Mouse (Mus musculus): ENCODE data around the gene Miga1. TPM values are rescaled to one million over a fixed set of nuclear protein-coding genes. Genes with fewer than 3 reads are reported as not detected.

Gene Miga1
- polyA plus RNA-seq, 1 experiment from 2014 or later = 16.4 TPM

DNA sequence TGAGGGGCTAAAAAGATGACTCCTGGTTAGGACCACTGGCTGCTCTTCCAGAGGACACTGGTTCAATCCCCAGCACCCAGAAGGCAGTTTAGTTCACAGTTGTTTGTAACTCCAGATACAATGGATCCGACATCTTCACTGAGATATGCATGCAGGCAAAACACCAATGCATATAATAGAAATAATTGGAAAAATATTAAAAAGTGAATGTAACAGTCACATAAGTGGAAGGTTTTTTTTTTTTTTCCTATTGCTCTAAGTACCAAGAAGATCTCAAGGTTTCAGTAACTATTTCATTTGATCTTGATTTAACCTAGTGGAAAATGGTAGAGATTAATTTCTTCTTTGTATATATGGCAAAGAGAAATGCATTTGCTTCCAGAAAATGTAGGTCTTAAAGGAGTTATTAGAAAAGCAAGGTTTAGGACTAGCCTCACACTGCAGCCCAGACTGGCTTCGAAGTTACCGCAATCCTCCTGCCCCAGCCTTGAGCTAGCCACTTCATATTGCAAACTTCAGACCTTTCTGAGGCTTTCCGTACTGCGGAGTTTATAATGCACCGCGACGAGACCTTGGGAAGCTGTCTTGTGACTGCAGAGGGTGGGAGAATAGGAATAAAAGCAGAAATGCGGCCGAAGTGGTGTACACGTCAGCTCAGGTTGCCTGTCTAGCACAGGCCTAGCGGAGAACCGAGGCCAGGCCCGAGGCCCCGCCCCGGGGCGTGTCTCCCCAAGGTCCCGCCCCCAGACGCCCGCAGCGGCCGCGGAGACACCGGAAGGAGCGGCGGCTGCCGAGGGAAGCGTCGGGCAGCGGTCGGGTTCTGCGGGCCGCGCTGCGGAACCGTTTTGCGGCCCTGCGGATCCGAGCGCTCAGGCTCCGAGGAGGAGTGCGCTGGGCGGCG lies 5.8 kb upstream of the Miga1 start, which contains the start of gene Usp33:
Gene Usp33, plus strand, starts transcription at position 747 of the 901 bp plus-strand sequence.
- H3K27me3 ChIP-seq (ENCODE audit: control insufficient read depth, insufficient read depth, low read length) = no peaks in the 10 kb centered on the region
- no peaks in the 10 kb centered on the region for H3K9me3 ChIP-seq (ENCODE audit: control insufficient read depth, low read length)
- H3K36me3 ChIP-seq (ENCODE audit: control insufficient read depth, insufficient read depth, low read length) = no peaks in the 10 kb centered on the region; the same call in 1 of the 2 replicates
- H3K27ac ChIP-seq (replicated peaks in 1 of 2; ENCODE audit: control insufficient read depth in 1 of 2, insufficient read depth in 1 of 2, low read depth in 2 of 2, low read length in 2 of 2) = peak within 1 kb of the TSS; percentile 26 to 80
- H3K9ac ChIP-seq (ENCODE audit: low read length) = peak within 1 kb of the TSS; percentile 94
- peak within 1 kb of the TSS; percentile 68 for H3K4me2 ChIP-seq (ENCODE audit: low read length)
- H3K4me1 ChIP-seq (ENCODE audit: control insufficient read depth in 2 of 2, insufficient read depth in 2 of 2, low read length in 2 of 2) = peaks cover 3 to 17% of the 10 kb centered on the region in 2 experiments; a peak in 3 of 4 replicates
- WGBS = 6% methylated on average over 44 of the region's 44 CpGs
- peak; percentile 94 for ATAC-seq (ENCODE audit: insufficient number of reproducible peaks, insufficient read depth, low FRiP score, low read depth)
- H3K4me3 ChIP-seq (ENCODE audit: control insufficient read depth in 1 of 2, insufficient read depth in 1 of 2, low read depth in 1 of 2, low read length in 2 of 2) = peak within 1 kb of the TSS; percentile 71 to 90

GRCm38 (mm10) chr3:152342961-152343517 lies 2.8 kb upstream of the Miga1 start:
- H3K27me3 ChIP-seq (ENCODE audit: control insufficient read depth, insufficient read depth, low read length) = no peaks in the 10 kb centered on the region
- H3K4me1 ChIP-seq (ENCODE audit: control insufficient read depth in 2 of 2, insufficient read depth in 2 of 2, low read length in 2 of 2) = peaks cover 5 to 11% of the 10 kb centered on the region in 2 experiments; a peak in 3 of 4 replicates
- WGBS = 85% methylated on average over 15 of the region's 15 CpGs
- no peak for ATAC-seq (ENCODE audit: insufficient number of reproducible peaks, insufficient read depth, low FRiP score, low read depth)
- H3K4me2 ChIP-seq (ENCODE audit: low read length) = no peak overlapping the region
- H3K9ac ChIP-seq (ENCODE audit: low read length) = no peak overlapping the region
- no peaks in the 10 kb centered on the region for H3K36me3 ChIP-seq (ENCODE audit: control insufficient read depth, insufficient read depth, low read length)
- no peak overlapping the region for H3K4me3 ChIP-seq (ENCODE audit: control insufficient read depth in 1 of 2, insufficient read depth in 1 of 2, low read depth in 1 of 2, low read length in 2 of 2)
- no peak overlapping the region for H3K27ac ChIP-seq (replicated peaks in 1 of 2; ENCODE audit: control insufficient read depth in 1 of 2, insufficient read depth in 1 of 2, low read depth in 2 of 2, low read length in 2 of 2)
- no peaks in the 10 kb centered on the region for H3K9me3 ChIP-seq (ENCODE audit: control insufficient read depth, low read length)

GRCm38 (mm10) chr3:152336085-152336484 lies 4.1 kb downstream of the Miga1 start:
- no peaks in the 10 kb centered on the region for H3K9me3 ChIP-seq (ENCODE audit: control insufficient read depth, low read length)
- no peak for ATAC-seq (ENCODE audit: insufficient number of reproducible peaks, insufficient read depth, low FRiP score, low read depth)
- H3K4me2 ChIP-seq (ENCODE audit: low read length) = no peak overlapping the region
- no peak overlapping the region for H3K27ac ChIP-seq (replicated peaks in 1 of 2; ENCODE audit: control insufficient read depth in 1 of 2, insufficient read depth in 1 of 2, low read depth in 2 of 2, low read length in 2 of 2)
- H3K9ac ChIP-seq (ENCODE audit: low read length) = no peak overlapping the region
- no peaks in the 10 kb centered on the region for H3K27me3 ChIP-seq (ENCODE audit: control insufficient read depth, insufficient read depth, low read length)
- H3K4me3 ChIP-seq (ENCODE audit: control insufficient read depth in 1 of 2, insufficient read depth in 1 of 2, low read depth in 1 of 2, low read length in 2 of 2) = no peak overlapping the region
- WGBS = 67% methylated on average over 8 of the region's 8 CpGs
- H3K4me1 ChIP-seq (ENCODE audit: control insufficient read depth in 2 of 2, insufficient read depth in 2 of 2, low read length in 2 of 2) = peaks cover 2 to 4% of the 10 kb centered on the region in 2 experiments; a peak in 2 of 4 replicates
- H3K36me3 ChIP-seq (ENCODE audit: control insufficient read depth, insufficient read depth, low read length) = peaks cover 53% of the 10 kb centered on the region

DNA sequence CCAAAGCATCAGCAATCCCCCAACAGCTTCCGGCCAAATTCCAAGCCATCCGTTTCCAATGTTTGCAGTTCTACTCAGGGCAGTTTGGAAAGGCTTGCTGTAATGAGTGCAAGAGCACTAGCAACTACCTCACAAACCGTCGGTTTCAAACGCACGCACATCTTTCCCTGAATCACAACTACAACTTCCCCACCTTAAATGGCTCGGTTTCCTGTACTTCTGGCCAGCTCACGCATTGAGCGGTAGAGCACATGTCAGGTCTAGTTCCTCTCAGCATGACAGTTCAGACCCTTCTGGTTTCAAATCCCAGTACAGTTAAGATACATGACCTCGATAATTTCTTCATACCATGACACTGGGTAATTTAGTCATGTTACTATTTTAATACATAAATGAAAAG lies 6.6 kb downstream of the Miga1 start:
- WGBS = 89% methylated on average over 10 of the region's 10 CpGs
- H3K9ac ChIP-seq (ENCODE audit: low read length) = no peak overlapping the region
- peaks cover 53% of the 10 kb centered on the region for H3K36me3 ChIP-seq (ENCODE audit: control insufficient read depth, insufficient read depth, low read length)

GRCm38 (mm10) chr3:152332545-152333300 lies 7.5 kb downstream of the Miga1 start:
- Histone ChIP-seq H3K27ac (replicated peaks in 1 of 2; ENCODE audit: control insufficient read depth in 1 of 2, insufficient read depth in 1 of 2, low read depth in 2 of 2, low read length in 2 of 2) (no peak overlapping the region), H3K9ac (ENCODE audit: low read length) (no peak overlapping the region), H3K4me2 (ENCODE audit: low read length) (no peak overlapping the region), H3K36me3 (ENCODE audit: control insufficient read depth, insufficient read depth, low read length) (peaks cover 51% of the 10 kb centered on the region), H3K4me3 (ENCODE audit: control insufficient read depth in 1 of 2, insufficient read depth in 1 of 2, low read depth in 1 of 2, low read length in 2 of 2) (no peak overlapping the region), H3K9me3 (ENCODE audit: control insufficient read depth, low read length) (no peaks in the 10 kb centered on the region), H3K4me1 (ENCODE audit: control insufficient read depth in 2 of 2, insufficient read depth in 2 of 2, low read length in 2 of 2) (no peaks in the 10 kb centered on the region), H3K27me3 (ENCODE audit: control insufficient read depth, insufficient read depth, low read length) (no peaks in the 10 kb centered on the region)
- ATAC-seq (ENCODE audit: insufficient number of reproducible peaks, insufficient read depth, low FRiP score, low read depth) = no peak
- WGBS = 86% methylated on average over 15 of the region's 15 CpGs

More for the DNA sequence above, 6.6 kb downstream of the Miga1 start:
- no peak overlapping the region for H3K4me3 ChIP-seq (ENCODE audit: control insufficient read depth in 1 of 2, insufficient read depth in 1 of 2, low read depth in 1 of 2, low read length in 2 of 2)
- H3K9me3 ChIP-seq (ENCODE audit: control insufficient read depth, low read length) = no peaks in the 10 kb centered on the region
- no peaks in the 10 kb centered on the region for H3K27me3 ChIP-seq (ENCODE audit: control insufficient read depth, insufficient read depth, low read length)
- no peaks in the 10 kb centered on the region for H3K4me1 ChIP-seq (ENCODE audit: control insufficient read depth in 2 of 2, insufficient read depth in 2 of 2, low read length in 2 of 2)
- H3K4me2 ChIP-seq (ENCODE audit: low read length) = no peak overlapping the region
- no peak overlapping the region for H3K27ac ChIP-seq (replicated peaks in 1 of 2; ENCODE audit: control insufficient read depth in 1 of 2, insufficient read depth in 1 of 2, low read depth in 2 of 2, low read length in 2 of 2)
- ATAC-seq (ENCODE audit: insufficient number of reproducible peaks, insufficient read depth, low FRiP score, low read depth) = no peak

DNA sequence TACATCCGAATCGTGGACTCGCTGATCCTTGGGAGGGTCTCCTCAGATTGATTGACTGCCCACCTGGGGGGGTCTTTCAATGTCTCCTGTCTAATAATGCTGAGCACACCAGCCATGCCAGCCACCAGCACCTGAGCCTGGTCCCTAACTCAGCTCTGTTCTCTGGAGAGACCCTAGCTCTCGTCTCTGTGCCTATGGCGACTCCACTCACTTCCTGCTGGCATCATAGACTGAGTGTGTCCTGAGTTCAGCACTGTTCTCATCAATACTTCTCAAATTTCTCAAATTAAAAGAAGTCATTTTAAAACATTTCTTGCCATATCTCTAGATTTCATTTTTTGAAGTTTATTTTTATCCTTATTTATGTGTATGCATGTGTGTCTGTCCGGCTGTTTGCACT lies 8.1 kb downstream of the Miga1 start:
- H3K4me3 ChIP-seq (ENCODE audit: control insufficient read depth in 1 of 2, insufficient read depth in 1 of 2, low read depth in 1 of 2, low read length in 2 of 2) = no peak overlapping the region
- H3K4me2 ChIP-seq (ENCODE audit: low read length) = no peak overlapping the region
- ATAC-seq (ENCODE audit: insufficient number of reproducible peaks, insufficient read depth, low FRiP score, low read depth) = no peak
- no peak overlapping the region for H3K9ac ChIP-seq (ENCODE audit: low read length)
- H3K27me3 ChIP-seq (ENCODE audit: control insufficient read depth, insufficient read depth, low read length) = no peaks in the 10 kb centered on the region
- WGBS = 95% methylated on average over 6 of the region's 6 CpGs
- H3K4me1 ChIP-seq (ENCODE audit: control insufficient read depth in 2 of 2, insufficient read depth in 2 of 2, low read length in 2 of 2) = no peaks in the 10 kb centered on the region
- no peak overlapping the region for H3K27ac ChIP-seq (replicated peaks in 1 of 2; ENCODE audit: control insufficient read depth in 1 of 2, insufficient read depth in 1 of 2, low read depth in 2 of 2, low read length in 2 of 2)
- peaks cover 45% of the 10 kb centered on the region for H3K36me3 ChIP-seq (ENCODE audit: control insufficient read depth, insufficient read depth, low read length)
- no peaks in the 10 kb centered on the region for H3K9me3 ChIP-seq (ENCODE audit: control insufficient read depth, low read length)

- Histone ChIP-seq H3K27me3 (ENCODE audit: control insufficient read depth, insufficient read depth, low read length) (no peaks in the 10 kb centered on the region), H3K27ac (replicated peaks in 1 of 2; ENCODE audit: control insufficient read depth in 1 of 2, insufficient read depth in 1 of 2, low read depth in 2 of 2, low read length in 2 of 2) (no peak overlapping the region), H3K4me1 (ENCODE audit: control insufficient read depth in 2 of 2, insufficient read depth in 2 of 2, low read length in 2 of 2) (no peaks in the 10 kb centered on the region), H3K4me3 (ENCODE audit: control insufficient read depth in 1 of 2, insufficient read depth in 1 of 2, low read depth in 1 of 2, low read length in 2 of 2) (no peak overlapping the region), H3K4me2 (ENCODE audit: low read length) (no peak overlapping the region), H3K36me3 (ENCODE audit: control insufficient read depth, insufficient read depth, low read length) (peaks cover 23% of the 10 kb centered on the region), H3K9ac (ENCODE audit: low read length) (no peak overlapping the region), H3K9me3 (ENCODE audit: control insufficient read depth, low read length) (no peaks in the 10 kb centered on the region)
- no peak for ATAC-seq (ENCODE audit: insufficient number of reproducible peaks, insufficient read depth, low FRiP score, low read depth)
- 88% methylated on average over 8 of the region's 8 CpGs for WGBS
Measured at GRCm38 (mm10) chr3:152321765-152322547, 18.3 kb downstream of the Miga1 start.
